Mouse (Mus musculus): ENCODE data around the gene Arhgdig. TPM values are rescaled to one million over a fixed set of nuclear protein-coding genes. Genes with fewer than 3 reads are reported as not detected.

The Arhgdig gene
- polyA plus RNA-seq, 1 experiment from 2014 or later = 133 TPM

- H3K9ac ChIP-seq (ENCODE audit: low read length) = peak within 1 kb of the TSS; percentile 65
- no peaks in the 10 kb centered on the region for H3K36me3 ChIP-seq (ENCODE audit: control insufficient read depth, insufficient read depth, low read length)
- 6% methylated on average over 32 of the region's 33 CpGs for WGBS
- peak within 1 kb of the TSS; percentile 87 for H3K27ac ChIP-seq (replicated peaks)
- H3K27me3 ChIP-seq (ENCODE audit: control insufficient read depth, insufficient read depth, low read length) = no peaks in the 10 kb centered on the region
- H3K4me1 ChIP-seq (replicated peaks; ENCODE audit: control insufficient read depth, insufficient read depth) = no peaks in the 10 kb centered on the region; the same call in none of the 2 replicates
- DNase-seq (ENCODE audit: low spot score) = peak; percentile 99
- no peaks in the 10 kb centered on the region for H3K9me3 ChIP-seq (ENCODE audit: control insufficient read depth, low read length)
- TF ChIP-seq EP300 (optimal IDR thresholded peaks at IDR 0.05) = no peak
- TF ChIP-seq CTCF (IDR thresholded peaks at IDR 0.05; ENCODE audit: low read depth) = peak; percentile 23; the same call in 1 of the 2 replicates
- ATAC-seq (ENCODE audit: low FRiP score, low TSS enrichment) = peak; percentile 95
- H3K4me2 ChIP-seq (replicated peaks; ENCODE audit: low read depth) = peak within 1 kb of the TSS; percentile 65
- H3K4me3 ChIP-seq (ENCODE audit: low read depth, low read length) = peak within 1 kb of the TSS; percentile 74
Measured at GRCm38 (mm10) chr17:26244101-26244841, 36.7 kb upstream of the Arhgdig start, which contains the start of gene Fam234a. TSS of gene Fam234a (minus strand) at chr17:26244242.

GRCm38 (mm10) chr17:26243471-26244100 is 36.0 kb upstream of the Arhgdig start:
- Histone ChIP-seq H3K9me3 (ENCODE audit: control insufficient read depth, low read length) (no peaks in the 10 kb centered on the region), H3K4me1 (replicated peaks; ENCODE audit: control insufficient read depth, insufficient read depth) (no peaks in the 10 kb centered on the region; the same call in none of the 2 replicates), H3K9ac (ENCODE audit: low read length) (peak overlapping the region; percentile 65), H3K36me3 (ENCODE audit: control insufficient read depth, insufficient read depth, low read length) (no peaks in the 10 kb centered on the region), H3K27me3 (ENCODE audit: control insufficient read depth, insufficient read depth, low read length) (no peaks in the 10 kb centered on the region), H3K27ac (replicated peaks) (peak overlapping the region; percentile 87), H3K4me2 (replicated peaks; ENCODE audit: low read depth) (peak overlapping the region; percentile 65), H3K4me3 (ENCODE audit: low read depth, low read length) (peak overlapping the region; percentile 74)
- ATAC-seq (ENCODE audit: low FRiP score, low TSS enrichment) (peak; percentile 80), DNase-seq (ENCODE audit: low spot score) (peak; percentile 83)
- under 1% methylated on average over 32 of the region's 32 CpGs for WGBS
- TF ChIP-seq EP300 (optimal IDR thresholded peaks at IDR 0.05) = no peak
- TF ChIP-seq CTCF (IDR thresholded peaks at IDR 0.05; ENCODE audit: low read depth) = peak; percentile 66

- TF ChIP-seq CTCF (IDR thresholded peaks at IDR 0.05; ENCODE audit: low read depth) = no peak
- no peak for TF ChIP-seq EP300 (optimal IDR thresholded peaks at IDR 0.05)
- DNase-seq (ENCODE audit: low spot score) (no peak), ATAC-seq (ENCODE audit: low FRiP score, low TSS enrichment) (no peak)
- Histone ChIP-seq H3K9ac (ENCODE audit: low read length) (no peak overlapping the region), H3K4me3 (ENCODE audit: low read depth, low read length) (no peak overlapping the region), H3K27ac (replicated peaks) (no peak overlapping the region), H3K27me3 (ENCODE audit: control insufficient read depth, insufficient read depth, low read length) (no peaks in the 10 kb centered on the region), H3K4me1 (replicated peaks; ENCODE audit: control insufficient read depth, insufficient read depth) (no peaks in the 10 kb centered on the region; the same call in none of the 2 replicates), H3K4me2 (replicated peaks; ENCODE audit: low read depth) (no peak overlapping the region), H3K9me3 (ENCODE audit: control insufficient read depth, low read length) (no peaks in the 10 kb centered on the region), H3K36me3 (ENCODE audit: control insufficient read depth, insufficient read depth, low read length) (no peaks in the 10 kb centered on the region)
- WGBS = 61% methylated on average over 6 of the region's 6 CpGs
Measured at GRCm38 (mm10) chr17:26240990-26241389, 33.4 kb upstream of the Arhgdig start.

GRCm38 (mm10) chr17:26240120-26240790 is 32.7 kb upstream of the Arhgdig start:
- H3K4me2 ChIP-seq (replicated peaks; ENCODE audit: low read depth) = no peak overlapping the region
- peaks cover 2% of the 10 kb centered on the region for H3K4me1 ChIP-seq (replicated peaks; ENCODE audit: control insufficient read depth, insufficient read depth)
- no peak for TF ChIP-seq EP300 (optimal IDR thresholded peaks at IDR 0.05)
- TF ChIP-seq CTCF (IDR thresholded peaks at IDR 0.05; ENCODE audit: low read depth) = no peak
- peak overlapping the region; percentile 41; the same call in 1 of the 2 replicates for H3K27ac ChIP-seq (replicated peaks)
- no peak overlapping the region for H3K9ac ChIP-seq (ENCODE audit: low read length)
- no peaks in the 10 kb centered on the region for H3K9me3 ChIP-seq (ENCODE audit: control insufficient read depth, low read length)
- no peak for ATAC-seq (ENCODE audit: low FRiP score, low TSS enrichment)
- DNase-seq (ENCODE audit: low spot score) = no peak
- no peaks in the 10 kb centered on the region for H3K36me3 ChIP-seq (ENCODE audit: control insufficient read depth, insufficient read depth, low read length)
- H3K27me3 ChIP-seq (ENCODE audit: control insufficient read depth, insufficient read depth, low read length) = no peaks in the 10 kb centered on the region
- 52% methylated on average over 6 of the region's 6 CpGs for WGBS
- no peak overlapping the region for H3K4me3 ChIP-seq (ENCODE audit: low read depth, low read length)

- H3K4me3 ChIP-seq (ENCODE audit: low read depth, low read length) = no peak overlapping the region
- TF ChIP-seq CTCF (IDR thresholded peaks at IDR 0.05; ENCODE audit: low read depth) (no peak), EP300 (optimal IDR thresholded peaks at IDR 0.05) (no peak)
- no peak overlapping the region for H3K4me2 ChIP-seq (replicated peaks; ENCODE audit: low read depth)
- H3K27ac ChIP-seq (replicated peaks) = peak overlapping the region; percentile 20; the same call in 1 of the 2 replicates
- no peaks in the 10 kb centered on the region for H3K9me3 ChIP-seq (ENCODE audit: control insufficient read depth, low read length)
- DNase-seq (ENCODE audit: low spot score) = no peak
- no peaks in the 10 kb centered on the region for H3K27me3 ChIP-seq (ENCODE audit: control insufficient read depth, insufficient read depth, low read length)
- no peaks in the 10 kb centered on the region for H3K36me3 ChIP-seq (ENCODE audit: control insufficient read depth, insufficient read depth, low read length)
- WGBS = 60% methylated on average over 2 of the region's 2 CpGs
- ATAC-seq (ENCODE audit: low FRiP score, low TSS enrichment) = no peak
- H3K9ac ChIP-seq (ENCODE audit: low read length) = no peak overlapping the region
- H3K4me1 ChIP-seq (replicated peaks; ENCODE audit: control insufficient read depth, insufficient read depth) = peaks cover 2% of the 10 kb centered on the region
Measured at GRCm38 (mm10) chr17:26239551-26239950, 32.0 kb upstream of the Arhgdig start.

All from stomach, postnatal 0 days (tissue).